Mouse (Mus musculus) C2C12 (cell line): ENCODE data around the gene Pex6.

ENCODE experiments used
- CTCF ChIP-seq: IDR thresholded peaks from one replicate; pipeline ENCODE4 v1.5.1; 2011; ENCODE audit not compliant: control insufficient read depth, insufficient read depth, insufficient read length
- MAX ChIP-seq: IDR thresholded peaks from one replicate; pipeline ENCODE4 v1.6.1; 2011; ENCODE audit warnings: mild to moderate bottlenecking, control low read depth

DNA sequence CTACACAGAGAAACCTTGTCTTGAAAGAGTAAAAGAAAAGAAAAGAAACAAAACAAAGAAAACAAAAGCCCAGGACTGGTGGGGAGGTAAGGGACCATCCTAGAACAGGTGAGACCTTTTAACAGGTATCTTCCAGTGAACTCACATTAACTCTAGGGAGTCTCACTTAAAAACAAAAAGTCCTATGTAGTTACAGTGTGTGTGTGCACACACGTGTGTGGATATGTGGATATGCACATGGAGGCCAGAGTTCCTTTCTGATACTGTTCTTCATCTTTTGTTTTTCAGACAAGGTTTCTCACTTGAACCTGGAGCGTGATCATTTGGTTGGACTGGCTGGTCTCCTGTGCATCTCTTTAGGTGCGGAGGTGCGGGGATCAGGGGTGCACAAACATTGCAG is 39.3 kb downstream of the Pex6 start:
- no peak for TF ChIP-seq CTCF
- TF ChIP-seq MAX = no peak
